Mouse (Mus musculus) right cerebral cortex, postnatal 25 days (tissue): ENCODE results near the gene Tagln.

ENCODE experiments used
- DNase-seq: peaks from one replicate; pipeline ENCODE4 v3.0.0; 2022

The Tagln gene

GRCm38 (mm10) chr9:45945721-45946120 lies 9.9 kb upstream of the Tagln start:
- DNase-seq = no peak

- DNase-seq = no peak
These were observed 8.9 kb upstream of the Tagln start for GRCm38 (mm10) chr9:45944506-45945400.

- no peak for DNase-seq
These were observed 8.0 kb upstream of the Tagln start for GRCm38 (mm10) chr9:45943628-45944505.

- no peak for DNase-seq
These were observed 7.1 kb upstream of the Tagln start for GRCm38 (mm10) chr9:45942916-45943315.

- DNase-seq = no peak
These were observed 6.6 kb upstream of the Tagln start for GRCm38 (mm10) chr9:45942464-45942863.

GRCm38 (mm10) chr9:45941329-45941888 lies 5.6 kb upstream of the Tagln start:
- no peak for DNase-seq

- no peak for DNase-seq
These were observed 3.9 kb upstream of the Tagln start for GRCm38 (mm10) chr9:45939794-45940193.

GRCm38 (mm10) chr9:45938952-45939637 lies 3.2 kb upstream of the Tagln start:
- DNase-seq = no peak

GRCm38 (mm10) chr9:45938088-45938487 lies 2.2 kb upstream of the Tagln start:
- no peak for DNase-seq

- DNase-seq = no peak
These were observed 1.0 kb upstream of the Tagln start for GRCm38 (mm10) chr9:45936883-45937282.

GRCm38 (mm10) chr9:45932571-45933415 lies 3.1 kb downstream of the Tagln start:
- DNase-seq = peak; percentile 45

GRCm38 (mm10) chr9:45931958-45932357 lies 3.9 kb downstream of the Tagln start:
- no peak for DNase-seq

- no peak for DNase-seq
These were observed 6.6 kb downstream of the Tagln start for GRCm38 (mm10) chr9:45929285-45929684.

- DNase-seq = no peak
These were observed 16.0 kb downstream of the Tagln start for GRCm38 (mm10) chr9:45919895-45920294.

- peak; percentile 29 for DNase-seq
These were observed 18.6 kb downstream of the Tagln start for GRCm38 (mm10) chr9:45917041-45917934.

- DNase-seq = no peak
These were observed 20.2 kb downstream of the Tagln start for GRCm38 (mm10) chr9:45915659-45916058.

- no peak for DNase-seq
These were observed 24.2 kb downstream of the Tagln start for GRCm38 (mm10) chr9:45911673-45912072.

- no peak for DNase-seq
These were observed 24.9 kb downstream of the Tagln start for GRCm38 (mm10) chr9:45910995-45911394.

- no peak for DNase-seq
These were observed 28.8 kb downstream of the Tagln start for GRCm38 (mm10) chr9:45907078-45907428.

GRCm38 (mm10) chr9:45906355-45907077 lies 29.3 kb downstream of the Tagln start, which contains the start of the genes Pcsk7 and Rnf214:
Gene Pcsk7 (plus strand): TSS chr9:45906497.
Gene Rnf214 (minus strand): TSS chr9:45906911.
- DNase-seq = peak; percentile 90
